Mouse (Mus musculus): ENCODE measurements around the gene Ap3d1. TPM values are rescaled to one million over a fixed set of nuclear protein-coding genes. Genes with fewer than 3 reads are reported as not detected.

Gene Ap3d1
- total RNA-seq, 2 experiments from 2014 or later: 145 to 153 TPM

DNA sequence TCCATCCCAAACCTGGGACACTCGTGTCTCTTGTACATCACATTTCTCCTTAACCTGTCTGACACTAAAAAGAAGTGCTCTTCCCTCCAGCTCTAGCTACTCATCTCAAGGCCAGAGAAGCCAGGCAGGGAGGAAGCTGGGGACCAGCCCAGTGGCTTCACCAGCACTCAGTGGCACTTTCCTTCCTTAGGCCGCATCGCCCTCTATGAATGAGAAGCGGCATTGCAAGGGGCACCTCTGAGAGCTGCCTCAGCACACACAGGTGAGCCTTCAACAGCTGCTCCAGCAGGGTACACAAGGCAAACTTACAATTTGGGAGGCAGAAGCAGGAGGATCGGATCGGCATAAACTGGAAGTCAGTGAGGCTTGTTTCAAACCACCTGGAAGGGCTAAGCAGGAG is 57.9 kb downstream of the Ap3d1 start:
- peak; percentile 90 for TF ChIP-seq CTCF (conservative IDR thresholded peaks at IDR 0.05)
- Histone ChIP-seq H3K27ac (no peak overlapping the region), H3K4me3 (no peak overlapping the region)
- DNase-seq (ENCODE audit: low spot score in 2 of 2): peak in 1 of 2 experiments; percentile 51

- TF ChIP-seq CTCF (conservative IDR thresholded peaks at IDR 0.05): no peak
- no peak overlapping the region for H3K4me3 ChIP-seq
- no peak overlapping the region for H3K27ac ChIP-seq
- DNase-seq (ENCODE audit: low spot score in 2 of 2): no peak
Observed at GRCm38 (mm10) chr10:80683647-80684046, 58.4 kb downstream of the Ap3d1 start.

- TF ChIP-seq CTCF (conservative IDR thresholded peaks at IDR 0.05): no peak
- Histone ChIP-seq H3K27ac (no peak overlapping the region), H3K4me3 (no peak overlapping the region)
- no peak for DNase-seq (ENCODE audit: low spot score in 2 of 2)
Observed at GRCm38 (mm10) chr10:80682003-80682402, 60.1 kb downstream of the Ap3d1 start.

GRCm38 (mm10) chr10:80680260-80680696 is 61.8 kb downstream of the Ap3d1 start:
- no peak for TF ChIP-seq CTCF (conservative IDR thresholded peaks at IDR 0.05)
- no peak overlapping the region for H3K4me3 ChIP-seq
- no peak for DNase-seq (ENCODE audit: low spot score in 2 of 2)
- H3K27ac ChIP-seq: no peak overlapping the region

DNA sequence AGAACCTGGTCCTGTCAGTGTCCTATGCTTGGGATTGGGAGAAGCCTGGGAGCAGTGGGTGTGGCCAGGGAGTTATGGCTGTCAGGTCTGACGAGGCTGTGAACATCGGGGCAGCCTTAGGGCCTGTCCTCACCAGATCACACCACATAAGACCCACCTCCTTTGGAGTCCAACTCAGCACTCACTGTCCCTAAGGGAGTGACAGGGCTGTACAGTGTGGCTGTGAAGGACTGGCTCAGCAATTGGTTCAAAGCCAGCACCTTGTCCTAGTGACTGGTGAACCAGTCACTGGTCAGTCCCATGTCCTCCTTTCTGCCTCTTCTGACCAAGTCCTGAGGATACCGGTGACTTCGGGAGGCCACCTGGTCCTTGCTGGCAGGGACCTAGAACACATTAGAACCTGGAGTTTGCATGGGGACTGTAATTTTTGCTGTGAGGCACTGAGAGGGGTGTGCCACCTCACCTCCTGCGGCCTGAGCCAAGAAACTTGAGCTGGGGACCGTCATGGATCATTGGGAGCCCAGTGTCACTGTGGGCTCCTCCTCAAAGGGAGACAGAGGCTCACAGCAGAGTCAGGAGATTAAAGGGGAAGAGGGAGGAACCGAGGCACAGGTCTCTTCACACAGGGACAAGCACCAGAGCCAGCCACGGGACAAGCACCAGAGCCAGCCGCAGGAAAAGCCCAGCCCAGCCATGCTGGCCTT is 62.4 kb downstream of the Ap3d1 start:
- TF ChIP-seq CTCF (conservative IDR thresholded peaks at IDR 0.05): no peak
- no peak for DNase-seq (ENCODE audit: low spot score in 2 of 2)
- Histone ChIP-seq H3K4me3 (no peak overlapping the region), H3K27ac (peak overlapping the region; percentile 99)

DNA sequence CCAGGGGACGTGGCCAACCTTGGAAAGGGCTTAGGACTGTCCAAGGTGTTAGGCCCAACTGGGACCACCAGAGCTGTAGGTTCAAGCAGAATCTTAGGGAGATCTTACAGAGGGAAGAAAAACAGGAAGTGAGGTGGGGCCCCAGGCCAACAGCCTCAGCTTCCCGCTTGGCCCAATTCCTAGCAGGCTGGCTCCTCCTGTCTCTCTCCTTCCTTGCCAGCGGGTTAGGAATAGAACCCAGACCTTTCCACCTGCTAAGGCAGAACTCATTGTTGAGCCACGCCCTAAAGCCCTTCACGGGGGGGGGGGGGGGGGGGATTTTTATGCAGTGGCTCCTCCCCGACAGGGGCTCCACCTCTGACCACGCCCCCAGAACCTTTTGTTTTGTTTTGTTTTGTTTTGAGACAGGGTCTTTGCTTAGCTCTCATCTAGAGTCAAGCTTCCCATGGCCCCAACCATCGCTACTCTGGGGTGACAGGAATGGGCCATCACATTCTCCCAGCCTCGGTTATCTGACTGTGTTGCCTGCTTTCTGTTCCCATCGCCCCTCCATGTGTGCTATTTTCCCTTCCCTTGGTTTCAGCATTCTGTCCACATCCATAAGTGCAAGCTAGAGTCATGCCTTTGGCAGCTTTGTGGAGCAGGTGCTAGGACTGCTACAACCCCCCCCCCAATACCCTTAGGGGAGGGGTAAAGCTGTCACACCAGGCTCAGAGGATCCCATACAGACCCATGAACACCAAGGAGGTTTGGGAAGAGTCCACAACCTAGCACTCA is 63.3 kb downstream of the Ap3d1 start:
- no peak for DNase-seq (ENCODE audit: low spot score in 2 of 2)
- Histone ChIP-seq H3K4me3 (no peak overlapping the region), H3K27ac (peak overlapping the region; percentile 99)
- no peak for TF ChIP-seq CTCF (conservative IDR thresholded peaks at IDR 0.05)

- H3K4me3 ChIP-seq: peak within 1 kb of the TSS; percentile 74
Observed at GRCm38 (mm10) chr10:80677942-80678436, 64.1 kb downstream of the Ap3d1 start, which contains the start of gene Mknk2. TSS of gene Mknk2 (minus strand) at chr10:80678112.

GRCm38 (mm10) chr10:80677128-80677875 is 64.8 kb downstream of the Ap3d1 start:
- H3K27ac ChIP-seq: peak overlapping the region; percentile 99
- peak overlapping the region; percentile 74 for H3K4me3 ChIP-seq
- TF ChIP-seq CTCF (conservative IDR thresholded peaks at IDR 0.05): no peak
- no peak for DNase-seq (ENCODE audit: low spot score in 2 of 2)

More at GRCm38 (mm10) chr10:80677942-80678436, 64.1 kb downstream of the Ap3d1 start, which contains the start of gene Mknk2:
- peak within 1 kb of the TSS; percentile 99 for H3K27ac ChIP-seq
- DNase-seq (ENCODE audit: low spot score in 2 of 2): peak; percentile 72 to 86
- 0 out of 2 replicates have a peak, but pooled peaks have one; percentile 6 for TF ChIP-seq CTCF (conservative IDR thresholded peaks at IDR 0.05)

GRCm38 (mm10) chr10:80676198-80676928 is 65.7 kb downstream of the Ap3d1 start:
- no peak for TF ChIP-seq CTCF (conservative IDR thresholded peaks at IDR 0.05)
- peak overlapping the region; percentile 96 for H3K4me3 ChIP-seq

GRCm38 (mm10) chr10:80675405-80676197 is 66.5 kb downstream of the Ap3d1 start:
- peak overlapping the region; percentile 96 for H3K4me3 ChIP-seq
- no peak for TF ChIP-seq CTCF (conservative IDR thresholded peaks at IDR 0.05)
- peak overlapping the region; percentile 91 for H3K27ac ChIP-seq
- DNase-seq (ENCODE audit: low spot score in 2 of 2): no peak

More at GRCm38 (mm10) chr10:80676198-80676928, 65.7 kb downstream of the Ap3d1 start:
- DNase-seq (ENCODE audit: low spot score in 2 of 2): peak; percentile 100
- H3K27ac ChIP-seq: peak overlapping the region; percentile 99

- Histone ChIP-seq H3K4me3 (peak overlapping the region; percentile 96), H3K27ac (peak overlapping the region; percentile 91)
- DNase-seq (ENCODE audit: low spot score in 2 of 2): no peak
- TF ChIP-seq CTCF (conservative IDR thresholded peaks at IDR 0.05): no peak
Observed at GRCm38 (mm10) chr10:80674851-80675404, 67.1 kb downstream of the Ap3d1 start.
